Mouse (Mus musculus) brain, embryonic 14.5 days (tissue): ENCODE results near the gene 1700069L16Rik. TPM values are rescaled to one million over a fixed set of nuclear protein-coding genes. Genes with fewer than 3 reads are reported as not detected.

Experiments
- DNase-seq: peaks from one replicate; pipeline ENCODE4 v3.0.0-alpha.2; 2011; ENCODE audit warnings: low read depth
- CTCF ChIP-seq: fragments of 200-500 bp; IDR thresholded peaks from 2 replicates; pipeline ENCODE4 v1.5.1; 2012; ENCODE audit warnings: inconsistent platforms, mild to moderate bottlenecking, moderate library complexity, borderline replicate concordance; ENCODE audit not compliant: insufficient read depth, insufficient read length; ENCODE audit errors: extremely low read depth
- POLR2A ChIP-seq: fragments of 200-500 bp; IDR thresholded peaks from 2 replicates; pipeline ENCODE4 v1.6.1; 2012; ENCODE audit warnings: mild to moderate bottlenecking, inconsistent platforms, borderline replicate concordance; ENCODE audit not compliant: poor library complexity, insufficient read depth, insufficient read length, severe bottlenecking; ENCODE audit errors: extremely low read depth
- polyA plus RNA-seq: library from polyadenylated mRNA; depleted of rRNA; stranded (reverse); fragments of >200 nt; gene quantifications from 2 replicates; pipeline ENCODE4 v1.2.3, GENCODE M21; 2012; rRNA removed

1700069L16Rik gene
- polyA plus RNA-seq, result not detected in 2 replicates

DNA sequence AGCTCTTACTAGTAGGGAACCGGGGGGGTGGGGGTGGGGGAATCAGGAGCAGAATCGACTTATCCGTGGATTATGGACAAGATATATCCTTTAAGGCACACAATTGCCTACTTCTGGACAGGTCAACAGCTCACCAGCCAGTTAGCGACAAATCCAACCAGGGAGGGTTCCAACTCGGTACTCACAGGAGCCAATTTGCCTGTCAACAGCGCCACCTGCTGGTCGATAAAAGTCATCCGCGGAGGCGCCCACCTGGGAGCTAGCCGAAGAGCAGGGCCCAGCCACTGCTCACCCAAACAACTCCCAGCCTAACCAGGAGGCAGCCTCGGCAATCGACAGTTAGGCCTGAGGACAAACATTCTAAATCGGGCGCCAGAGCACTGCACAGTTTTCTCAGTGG lies at the start of gene 1700069L16Rik:
1700069L16Rik (minus strand) TSS at position 327 of the 400 bp plus-strand sequence.
- TF ChIP-seq CTCF, result peak; percentile 93
- no peak for TF ChIP-seq POLR2A
- DNase-seq, result peak; percentile 89

DNA sequence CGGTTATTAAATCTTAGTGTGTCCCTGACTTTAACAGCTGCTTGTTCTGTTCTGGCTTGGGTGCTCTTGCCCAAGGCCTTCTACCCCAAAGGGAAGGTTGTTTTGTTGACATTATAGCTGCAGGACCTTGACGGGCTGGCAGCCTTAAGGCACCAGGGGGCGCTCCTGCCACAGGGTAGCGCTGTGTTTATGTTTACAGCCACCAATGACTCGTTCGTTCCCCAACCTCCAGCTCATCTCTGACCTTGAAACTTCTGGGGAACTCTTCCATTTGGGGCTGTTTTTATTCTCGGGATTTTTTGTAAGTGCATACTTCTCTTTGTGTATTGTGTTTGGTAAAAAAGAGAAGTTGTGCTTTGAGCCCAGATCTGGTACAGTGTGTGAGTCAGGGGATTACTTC lies 49.1 kb upstream of the 1700069L16Rik start:
- no peak for TF ChIP-seq POLR2A
- TF ChIP-seq CTCF, result peak; percentile 92
- DNase-seq, result peak; percentile 84

DNA sequence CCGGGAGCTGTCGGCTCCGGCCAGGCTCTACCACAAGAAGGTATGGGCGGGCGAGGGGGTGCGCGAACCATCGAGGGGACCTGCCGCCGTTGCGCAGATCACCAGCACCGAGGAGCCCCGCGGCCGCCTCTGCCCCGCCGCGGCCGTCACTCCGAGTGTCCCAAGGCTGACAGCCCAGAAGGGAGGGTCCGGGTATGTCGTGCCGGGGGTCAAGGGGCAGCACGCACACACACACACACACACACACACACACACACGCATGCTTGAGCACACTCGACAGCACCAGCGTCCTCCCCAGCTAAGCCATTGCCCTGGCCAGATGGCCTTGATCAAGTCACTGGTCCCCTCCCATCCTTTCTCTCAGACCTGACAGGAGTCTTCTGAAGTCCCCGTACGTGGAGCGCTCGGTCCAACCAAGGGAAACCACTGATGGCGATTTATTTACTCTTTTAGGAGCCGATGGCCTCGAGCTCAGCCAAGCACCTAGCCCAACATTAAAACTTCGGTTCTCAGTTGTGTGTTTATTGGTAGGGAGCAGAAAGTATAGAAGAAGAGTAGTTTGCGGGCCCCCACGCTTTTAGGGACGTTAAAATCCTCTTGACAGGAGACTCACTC lies 48.4 kb upstream of the 1700069L16Rik start:
- no peak for DNase-seq

DNA sequence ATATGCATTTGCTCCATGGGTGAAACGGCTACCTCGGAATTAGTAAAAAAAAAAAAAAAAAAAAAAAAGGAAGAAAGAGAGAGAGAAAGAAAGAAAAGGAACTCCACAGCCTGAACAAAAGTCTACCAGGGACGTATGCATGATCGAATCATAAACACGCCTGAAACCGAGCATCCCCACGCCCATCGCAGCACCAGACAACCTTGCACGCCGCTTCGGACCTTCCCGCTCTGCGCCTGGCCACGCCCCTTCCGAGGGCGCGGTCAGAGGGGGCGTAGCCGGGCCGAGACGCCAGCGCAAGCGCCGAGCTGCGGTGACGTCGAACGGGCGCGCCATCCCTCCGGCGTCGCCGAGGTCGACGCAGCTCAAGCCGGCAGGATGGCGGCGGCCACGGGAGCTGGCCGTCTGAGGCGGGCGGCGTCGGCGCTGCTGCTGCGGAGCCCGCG lies 47.9 kb upstream of the 1700069L16Rik start, which contains the start of the genes Sart3 and Iscu:
Sart3 (minus strand) TSS at position 61 of the 446 bp plus-strand sequence.
Iscu (plus strand) TSS at position 299 of the 446 bp plus-strand sequence.
- DNase-seq, result peak; percentile 99
- no peak for TF ChIP-seq CTCF
- TF ChIP-seq POLR2A, result peak; percentile 82

More for the DNA sequence above, 48.4 kb upstream of the 1700069L16Rik start:
- TF ChIP-seq CTCF (no peak), POLR2A (no peak)

DNA sequence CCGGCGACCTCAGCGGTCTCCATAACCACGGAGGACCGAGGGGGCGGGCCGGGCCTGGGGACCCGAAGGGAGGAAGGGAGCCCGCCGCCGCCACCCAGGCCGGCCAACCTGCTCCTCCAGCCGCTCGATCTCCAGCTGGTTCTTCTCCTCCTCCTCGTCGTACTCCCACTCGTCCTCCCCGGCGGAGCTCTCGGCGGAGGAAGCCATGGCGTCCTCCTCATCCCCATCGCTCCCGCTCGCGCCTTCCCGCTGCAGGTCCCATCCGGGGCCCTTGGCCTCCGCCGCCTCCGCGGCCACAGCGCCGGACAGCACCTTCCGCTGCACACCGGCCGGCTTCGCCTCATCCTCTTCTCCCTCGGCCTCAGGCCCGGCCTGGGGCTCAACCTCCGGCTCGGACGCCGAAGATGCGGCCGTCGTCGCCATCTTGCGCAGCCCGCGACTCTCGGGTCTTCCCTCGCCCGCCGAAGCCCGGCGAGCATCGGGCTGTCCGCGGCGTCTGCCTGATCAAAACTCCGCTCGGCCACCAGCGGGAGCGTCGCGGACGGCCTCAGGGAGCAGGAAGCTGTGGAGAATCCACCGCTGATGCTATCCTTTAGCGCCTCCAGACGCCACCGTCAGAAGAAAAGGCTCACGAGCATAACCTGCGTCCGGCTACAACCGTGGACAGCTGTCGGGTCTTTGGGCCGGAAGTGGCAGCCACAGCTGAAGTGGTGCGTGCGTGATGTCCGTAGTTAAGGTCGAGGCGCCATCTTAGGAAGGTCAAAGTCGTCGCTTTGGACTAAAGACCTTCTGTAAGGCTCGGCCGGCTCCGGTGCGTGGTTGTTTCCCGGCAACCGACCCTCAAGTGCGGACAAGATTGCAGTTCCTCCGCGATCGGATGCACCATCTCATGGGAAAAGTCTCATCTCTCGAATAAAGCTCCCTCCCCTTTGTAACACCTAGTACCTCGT lies 46.9 kb upstream of the 1700069L16Rik start:
- TF ChIP-seq POLR2A (peak; percentile 86), CTCF (no peak)
- peak; percentile 97 for DNase-seq

DNA sequence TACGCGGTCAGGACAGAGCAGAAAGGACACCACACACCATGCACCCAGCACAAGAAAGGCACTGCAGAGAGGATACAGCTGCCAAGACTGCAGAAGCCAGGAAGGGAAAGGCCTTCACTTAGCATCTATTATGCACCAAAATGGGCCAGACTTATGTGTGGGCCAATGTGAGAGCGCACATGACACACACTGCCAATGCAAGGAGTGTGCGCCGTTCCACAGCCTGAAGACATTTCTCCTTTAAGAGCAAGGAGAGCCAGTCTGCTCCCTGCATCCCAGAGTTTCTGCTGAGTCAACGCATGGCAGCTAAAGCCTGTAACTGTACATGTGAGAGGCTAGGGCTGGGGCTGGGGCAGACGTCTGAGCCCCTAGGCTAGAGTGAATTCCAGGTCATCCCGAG lies 44.2 kb upstream of the 1700069L16Rik start:
- TF ChIP-seq CTCF, result no peak
- TF ChIP-seq POLR2A, result no peak

DNA sequence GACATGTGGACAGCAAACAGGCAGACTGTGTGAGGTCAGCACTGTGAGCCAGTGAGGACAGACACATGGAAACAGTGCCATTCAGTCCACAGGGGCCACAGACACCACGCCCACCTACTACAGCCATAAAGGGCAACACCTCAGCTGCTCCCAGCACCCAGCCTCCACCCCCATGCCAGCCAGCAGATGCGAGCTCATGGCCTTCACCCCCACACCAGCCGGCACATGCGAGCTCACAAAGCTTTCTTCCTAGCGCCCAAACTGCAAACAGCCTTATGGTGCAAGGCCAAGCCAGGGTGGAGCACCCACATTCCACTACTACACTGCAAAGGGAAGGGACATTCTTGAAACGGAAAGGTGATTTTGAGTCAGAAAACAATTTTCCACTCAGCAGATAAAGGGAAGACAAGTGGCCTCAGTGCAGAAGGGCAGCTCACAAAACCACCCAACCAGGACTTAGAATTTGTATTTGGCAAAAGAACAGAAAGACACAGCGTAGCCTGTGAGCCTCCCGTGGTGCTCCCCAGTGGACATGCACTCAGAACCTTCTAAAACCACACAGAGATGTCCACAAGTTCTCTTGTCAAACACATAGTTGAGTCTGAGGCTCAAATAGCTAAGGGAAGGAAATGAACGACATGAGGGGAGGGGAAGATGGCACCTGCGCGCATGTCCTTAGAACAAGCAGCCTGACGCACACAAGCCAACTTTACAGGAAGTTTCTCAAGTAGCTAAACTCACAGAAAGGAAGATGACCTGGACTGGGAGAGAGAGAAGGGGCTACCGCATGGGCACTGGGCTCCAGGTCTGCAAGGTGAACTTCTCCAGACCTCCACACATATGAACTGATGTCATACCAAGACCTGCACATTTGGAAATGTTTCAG lies 41.3 kb upstream of the 1700069L16Rik start:
- TF ChIP-seq POLR2A, result no peak
- TF ChIP-seq CTCF, result no peak
- DNase-seq, result no peak

More for the DNA sequence above, 44.2 kb upstream of the 1700069L16Rik start:
- no peak for DNase-seq

DNA sequence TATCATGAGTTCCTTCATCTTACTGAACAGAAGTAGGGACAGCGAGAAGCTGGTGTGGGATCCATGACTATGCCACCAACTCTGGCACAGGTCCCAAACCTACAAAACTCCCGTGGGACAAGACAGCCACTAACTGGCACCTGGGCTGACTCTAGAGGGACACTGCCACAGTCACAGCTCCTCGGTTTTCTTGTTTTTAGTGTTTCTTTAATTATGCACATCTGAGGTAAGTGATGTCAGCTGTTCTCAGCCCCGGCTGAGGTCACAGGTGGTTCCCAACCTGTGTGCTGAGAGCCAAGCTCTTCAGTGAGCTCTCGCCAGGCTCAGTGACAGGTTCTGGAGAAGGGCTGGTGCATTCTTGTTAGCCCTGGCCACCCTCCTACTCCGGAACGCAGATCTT lies 39.9 kb upstream of the 1700069L16Rik start:
- TF ChIP-seq POLR2A, result no peak
- TF ChIP-seq CTCF, result no peak
- DNase-seq, result no peak

DNA sequence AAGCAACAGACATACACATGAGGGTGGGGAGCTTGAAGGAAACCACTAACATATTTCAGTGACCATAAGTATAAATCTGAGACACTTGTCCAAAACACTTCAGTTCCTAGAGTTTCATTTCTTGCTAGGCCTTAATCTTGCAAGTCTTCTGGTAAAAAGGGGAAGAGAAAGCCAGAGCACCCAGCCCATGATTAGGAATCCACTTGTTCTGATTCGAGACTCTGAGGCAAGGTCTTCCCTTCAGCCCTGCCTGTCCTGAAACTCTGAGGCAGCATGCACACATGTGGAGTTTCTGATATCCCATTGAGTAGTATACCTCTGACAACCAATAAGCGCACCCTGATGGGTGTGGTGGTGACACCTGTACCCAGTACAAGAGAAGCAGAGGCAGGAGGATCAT lies 37.0 kb upstream of the 1700069L16Rik start:
- DNase-seq, result no peak
- TF ChIP-seq POLR2A (no peak), CTCF (no peak)

DNA sequence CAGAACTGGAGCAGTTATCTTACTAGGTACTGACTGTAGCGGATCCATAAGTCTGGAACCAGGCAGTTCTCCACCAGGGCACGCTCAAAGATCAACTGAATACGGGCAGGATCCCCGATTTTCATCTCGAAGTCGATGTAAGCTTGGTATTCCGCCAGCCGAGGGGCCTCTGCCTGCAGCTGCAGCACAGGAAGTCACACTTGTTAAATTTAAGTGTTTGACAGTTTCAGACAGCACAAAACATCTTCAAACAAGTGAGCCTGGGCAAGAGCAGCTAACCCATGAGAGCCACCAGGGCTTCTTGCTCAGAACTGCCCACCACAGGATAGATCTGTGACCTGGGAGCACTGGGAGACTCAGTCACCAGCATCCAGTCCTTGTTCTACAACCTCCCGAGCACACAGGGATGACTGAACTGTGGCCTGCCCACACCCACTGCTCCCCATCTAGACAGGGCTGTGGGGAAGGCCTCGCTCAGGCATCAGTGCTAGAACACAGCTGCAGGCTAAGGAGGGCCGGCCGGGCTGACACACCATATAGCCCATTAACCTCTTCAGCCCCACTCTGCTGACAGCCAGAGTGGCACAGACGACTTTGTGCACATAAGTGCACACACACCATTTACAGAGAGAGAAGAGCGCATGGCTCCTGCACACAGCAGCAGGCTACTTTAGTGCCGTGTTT lies 30.9 kb upstream of the 1700069L16Rik start:
- DNase-seq, result no peak
- TF ChIP-seq POLR2A (no peak), CTCF (no peak)
